Mouse (Mus musculus) heart, postnatal 36 days (tissue): ENCODE data around the gene Wfdc21. TPM values are rescaled to one million over a fixed set of nuclear protein-coding genes. Genes with fewer than 3 reads are reported as not detected.
A peak's percentile ranks its signal among the peaks of the same experiment; 100 is the strongest.

Experiments
- DNase-seq, 2 experiments: peaks; one replicate each; pipeline ENCODE4 v3.0.0; 2021 to 2022
- intact Hi-C: fragments of 180-260 bp; cut with DNase I; formaldehyde crosslinking; loops from one replicate; pipeline ENCODE4 v1.15.1; 2025
- total RNA-seq, 2 experiments: library from RNA; stranded (reverse); gene quantifications; 2 replicates each; pipeline ENCODE4 v1.2.3; 2021

Gene Wfdc21
- total RNA-seq, 2 experiments from 2014 or later: not detected

DNA sequence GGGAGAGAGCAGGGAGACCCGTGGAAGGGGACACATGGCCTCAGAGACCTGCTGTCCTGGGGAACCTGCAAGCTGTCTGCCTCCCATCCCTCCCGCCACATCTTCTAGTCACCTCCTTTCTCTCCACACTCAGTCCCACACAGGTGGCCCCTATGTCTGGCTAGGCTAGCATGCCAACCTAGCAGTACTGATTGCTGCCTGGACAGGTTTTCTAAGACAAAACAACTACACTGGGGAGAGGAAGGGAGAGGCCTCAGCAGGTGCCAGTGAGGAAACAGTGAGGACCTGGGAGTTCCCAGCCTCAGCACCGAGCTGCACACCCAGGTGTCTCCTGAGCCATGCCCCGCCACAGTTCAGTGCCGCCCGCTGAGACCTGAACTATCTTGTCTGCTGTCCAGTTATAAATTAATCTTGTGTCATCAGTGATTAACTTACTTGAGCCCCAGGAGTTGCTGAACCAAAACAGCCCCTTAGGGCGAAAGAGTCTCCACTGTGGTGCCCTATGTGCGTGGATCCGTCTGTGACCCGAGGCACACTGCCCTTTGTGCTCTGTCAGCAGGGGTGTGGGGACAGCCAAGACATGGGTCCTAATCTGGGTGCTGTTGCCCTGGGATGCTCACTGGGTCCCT lies 50.4 kb downstream of the Wfdc21 start:
- intact Hi-C loops: no loop called here
- DNase-seq: no peak

DNA sequence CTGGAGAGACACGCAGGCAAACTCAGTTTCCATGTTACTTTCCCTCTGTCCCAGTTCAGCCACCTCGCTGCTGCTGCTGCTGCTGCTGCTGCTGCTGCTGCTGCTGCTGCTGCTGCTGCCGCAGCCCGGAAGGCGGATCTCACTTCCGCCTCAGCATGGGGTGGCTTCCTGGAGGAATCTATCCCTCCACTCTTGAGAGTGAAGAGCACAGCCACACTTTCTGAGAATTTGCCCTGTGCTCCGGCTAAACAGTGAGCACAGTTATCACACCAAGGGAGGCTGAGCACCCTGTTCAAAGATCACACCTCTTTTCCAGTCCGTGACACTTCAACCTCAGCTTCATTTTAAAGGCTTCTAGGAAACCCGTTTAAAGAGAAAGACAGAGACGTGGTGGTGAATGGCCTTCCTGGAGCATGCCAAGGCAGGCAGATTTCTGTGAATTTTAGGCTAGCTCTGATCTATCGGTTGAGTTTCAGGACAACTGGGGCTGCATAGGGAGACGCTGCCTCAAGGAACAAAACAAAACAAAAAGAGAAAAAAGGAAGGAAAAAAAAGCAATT lies 53.2 kb downstream of the Wfdc21 start:
- intact Hi-C loops: loop anchor here (5.0 kb wide), 1 partner anchor 137 kb away; no protein-coding TSS in a partner anchor

DNA sequence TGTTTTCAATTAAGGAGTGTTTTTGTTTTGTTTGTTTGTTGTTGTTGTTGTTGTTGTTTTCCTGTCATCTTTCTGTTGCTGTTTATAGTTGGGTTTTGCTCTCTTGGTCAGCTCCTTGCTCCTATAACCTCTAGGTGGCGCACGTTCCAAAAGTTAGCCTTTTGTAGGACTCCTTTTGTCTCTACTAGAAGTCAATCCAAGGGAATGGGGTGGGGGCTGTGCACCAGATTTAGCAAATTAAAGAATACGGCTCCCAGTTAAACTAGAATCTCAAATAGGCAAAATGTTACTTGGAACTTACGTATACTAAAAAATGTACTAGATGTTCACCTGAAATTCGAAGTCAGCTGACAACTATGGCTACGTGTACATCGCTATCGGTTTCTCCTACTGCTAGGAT lies 55.4 kb downstream of the Wfdc21 start:
- intact Hi-C loops: loop anchor here (5.0 kb wide), 1 partner anchor 135 kb away; no protein-coding TSS in a partner anchor
- peak in 1 of 2 experiments; percentile 15 for DNase-seq

More for the DNA sequence above, 53.2 kb downstream of the Wfdc21 start:
- DNase-seq: no peak

Other genes with a start within 250 kb of the Wfdc21 start
- gene Heatr9, start 224.8 kb upstream of the Wfdc21 start, total RNA-seq: not detected
- under 1 TPM in 1 of 2 experiments, not detected in 1; 0.83 TPM for gene Ccl5, start 216.4 kb upstream of the Wfdc21 start, total RNA-seq
- gene Ccl9, start 168.3 kb upstream of the Wfdc21 start, total RNA-seq: 10 to 100 TPM in 1 of 2 experiments, 1 to 10 TPM in 1; 6.4 to 16.6 TPM
- gene Ccl6, start 153.9 kb upstream of the Wfdc21 start, total RNA-seq: 10 to 100 TPM; 11.3 to 24.4 TPM
- gene Rpl9-ps1, start 101.3 kb upstream of the Wfdc21 start, total RNA-seq: not detected
- gene Ccl3, start 97.6 kb upstream of the Wfdc21 start, total RNA-seq: not detected
- not detected for gene Ccl4, start 84.4 kb upstream of the Wfdc21 start, total RNA-seq
- gene Wfdc17, start 42.9 kb upstream of the Wfdc21 start, total RNA-seq: 1 to 10 TPM; 2.7 to 3.7 TPM
- not detected for gene Wfdc18, start 37.9 kb upstream of the Wfdc21 start, total RNA-seq
- gene Heatr6, start 6.8 kb downstream of the Wfdc21 start, total RNA-seq: 1 to 10 TPM; 5.6 to 6.6 TPM
- gene Hnf1b, start 103.1 kb downstream of the Wfdc21 start, total RNA-seq: not detected
- gene Ddx52, start 195.1 kb downstream of the Wfdc21 start, total RNA-seq: 10 to 100 TPM; 10.9 to 12.6 TPM
- 10 to 100 TPM; 26.1 to 26.6 TPM for gene Synrg, start 217.5 kb downstream of the Wfdc21 start, total RNA-seq